Mouse (Mus musculus): ENCODE measurements around the gene Bik. TPM values are rescaled to one million over a fixed set of nuclear protein-coding genes. Genes with fewer than 3 reads are reported as not detected.

The Bik gene
- 4.9 and 5.8 TPM in 2 replicates for polyA plus RNA-seq (2015; fragmentation: Nextera tagmentation; extraction: Ambion mirVana)

GRCm38 (mm10) chr15:83526424-83527091 lies at the start of gene Bik:
Bik (plus strand) TSS chr15:83526862.

DNA sequence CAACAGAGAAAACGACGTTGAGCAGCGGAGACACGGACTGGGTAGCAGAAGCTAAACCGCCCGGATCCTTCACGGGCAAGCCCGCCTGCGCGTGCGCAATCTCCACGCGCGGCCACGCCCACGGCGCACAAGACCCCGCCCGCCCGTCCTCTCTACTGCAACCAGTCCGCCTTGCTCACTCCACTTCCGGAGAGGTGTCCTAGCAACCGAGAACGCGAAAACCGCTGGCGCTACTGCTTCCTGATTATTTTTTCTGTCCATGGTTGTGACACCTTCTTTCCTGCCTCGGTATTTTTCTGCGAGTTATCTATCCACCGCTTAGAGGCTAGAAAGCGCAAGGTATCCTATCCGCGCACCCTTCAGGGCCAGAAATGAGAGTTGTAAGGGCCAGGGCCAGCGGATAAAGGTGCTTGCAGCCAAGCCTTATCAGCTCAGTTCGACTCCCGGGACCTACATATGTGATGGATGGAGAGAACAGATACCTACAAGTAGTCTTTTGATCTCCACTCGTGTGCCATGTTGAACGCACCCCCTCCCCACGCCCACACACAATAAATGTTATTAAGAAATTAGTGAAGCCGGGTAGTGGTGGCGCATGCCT lies 15.8 kb upstream of the Bik start, which contains the start of gene Ttll1:
TSS of gene Ttll1 (minus strand) at position 89 of the 601 bp plus-strand sequence.

DNA sequence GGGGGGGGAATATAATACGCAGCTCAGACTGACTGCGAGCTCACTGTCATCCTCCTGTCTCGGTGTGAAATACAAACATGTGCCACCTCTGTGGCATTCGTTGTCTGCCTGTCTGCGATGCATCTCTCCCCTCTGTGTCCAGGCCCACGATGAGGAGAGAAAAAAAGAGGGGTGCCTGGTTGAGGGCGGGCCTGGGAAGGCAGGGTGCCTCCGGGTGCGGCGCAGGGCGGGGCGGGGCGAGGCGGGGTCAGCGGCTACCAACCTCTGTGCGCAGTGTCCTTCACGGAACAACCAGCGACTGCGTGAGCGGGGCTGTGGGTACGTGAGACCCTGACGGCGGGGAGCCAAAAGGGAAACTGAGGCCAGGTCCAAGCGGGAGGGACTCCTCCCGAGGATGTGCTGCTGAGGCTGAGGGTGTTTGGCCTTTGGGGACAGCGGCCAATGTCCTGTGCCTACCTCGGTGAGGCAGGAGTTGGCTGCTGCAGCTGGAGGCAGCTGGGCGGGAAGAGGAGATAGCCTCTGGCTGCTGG lies 36.7 kb downstream of the Bik start, which contains the start of the genes Tspo and Mcat:
TSS of gene Tspo (plus strand) at position 266 of the 530 bp plus-strand sequence.
TSS of gene Mcat (minus strand) at position 461 of the 530 bp plus-strand sequence.

Small RNAs within 50 kb of the gene (microRNA-seq; reads per million reads assigned to microRNA genes)
- gene Gm24575: not detected

Other genes starting within 250 kb of the Bik start
- 54.4 and 63.4 TPM in 2 replicates for gene Arfgap3, start 176.6 kb upstream of the Bik start, polyA plus RNA-seq (2015; fragmentation: Nextera tagmentation; extraction: Ambion mirVana)
- gene Pacsin2, start 62.3 kb upstream of the Bik start, polyA plus RNA-seq (2015; fragmentation: Nextera tagmentation; extraction: Ambion mirVana): 48.7 and 55.0 TPM in 2 replicates
- 14.0 and 17.3 TPM in 2 replicates for gene Ttll1, start 16.0 kb upstream of the Bik start, polyA plus RNA-seq (2015; fragmentation: Nextera tagmentation; extraction: Ambion mirVana)
- 226 and 300 TPM in 2 replicates for gene Tspo, start 36.7 kb downstream of the Bik start, polyA plus RNA-seq (2015; fragmentation: Nextera tagmentation; extraction: Ambion mirVana)
- 21.9 and 23.5 TPM in 2 replicates for gene Mcat, start 36.9 kb downstream of the Bik start, polyA plus RNA-seq (2015; fragmentation: Nextera tagmentation; extraction: Ambion mirVana)
- gene Ttll12, start 68.3 kb downstream of the Bik start, polyA plus RNA-seq (2015; fragmentation: Nextera tagmentation; extraction: Ambion mirVana): 13.7 and 13.8 TPM in 2 replicates
- gene Scube1, start 198.2 kb downstream of the Bik start, polyA plus RNA-seq (2015; fragmentation: Nextera tagmentation; extraction: Ambion mirVana): 3.7 and 4.0 TPM in 2 replicates